4 mouse cellular contexts compared by ENCODE assay signal in the genomic region with DNA sequence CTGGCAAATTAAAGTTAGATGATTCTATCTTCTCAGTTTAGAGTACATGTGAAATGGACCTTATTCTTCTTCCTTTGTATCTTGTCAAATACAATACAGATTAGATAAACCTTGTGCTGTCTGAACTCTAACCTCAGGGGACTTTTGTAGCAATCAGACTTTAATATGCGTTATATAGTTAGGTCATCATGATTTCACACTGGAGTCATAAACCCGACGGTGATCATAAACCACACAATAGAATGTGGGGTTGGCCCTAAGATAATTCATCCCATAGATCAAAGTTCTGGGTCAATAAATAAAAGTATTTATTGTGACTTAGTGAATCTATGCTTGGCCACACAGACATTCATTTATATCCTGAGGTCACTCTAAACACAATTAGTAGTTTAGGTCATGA.
DNase-seq lines count a peak whose midpoint lies in the region; ATAC-seq and TF ChIP-seq lines count a peak whose summit lies in the region.
"Not testable (repeated sequence)": the region's sequence is repeated elsewhere in the genome, so short reads cannot be mapped to it uniquely, and the experiment has no call there.

No protein-coding gene starts in this region.

- 0 out of 2 replicates have a peak, but pooled peaks have one; percentile 27 for ATAC-seq in intestine, embryonic 14.5 days (replicated peaks; ENCODE audit: low FRiP score, low TSS enrichment, low read depth)
- peak; percentile 88 for ATAC-seq in intestine, embryonic 15.5 days
- peak; percentile 94 for ATAC-seq in intestine, embryonic 16.5 days
- ATAC-seq in intestine, postnatal 0 days, result peak; percentile 84

- H3K36me3 ChIP-seq in intestine, embryonic 14.5 days (ENCODE audit: control insufficient read depth, insufficient read depth, low read length); intestine, embryonic 15.5 days; intestine, embryonic 16.5 days (ENCODE audit: control insufficient read depth, insufficient read depth, low read length); intestine, postnatal 0 days (ENCODE audit: control insufficient read depth, insufficient read depth): not testable (repeated sequence)

- H3K4me3 ChIP-seq in intestine, embryonic 14.5 days (ENCODE audit: low read depth, low read length); intestine, embryonic 15.5 days (replicated peaks); intestine, embryonic 16.5 days (ENCODE audit: low read length); intestine, postnatal 0 days (ENCODE audit: low read depth, low read length): not testable (repeated sequence)

- not testable (repeated sequence) for H3K27ac ChIP-seq in intestine, embryonic 14.5 days (ENCODE audit: low read depth); intestine, embryonic 15.5 days; intestine, embryonic 16.5 days (ENCODE audit: low read length); intestine, postnatal 0 days (ENCODE audit: low read depth, low read length)

- H3K27me3 ChIP-seq in intestine, embryonic 14.5 days (replicated peaks; ENCODE audit: control insufficient read depth, insufficient read depth, low read length); intestine, embryonic 15.5 days (replicated peaks); intestine, embryonic 16.5 days (replicated peaks; ENCODE audit: control insufficient read depth, insufficient read depth, low read length); intestine, postnatal 0 days (replicated peaks; ENCODE audit: control insufficient read depth, insufficient read depth, low read length): not testable (repeated sequence)

- no CpG with 5 or more reads among the region's 3 CpGs for WGBS in intestine, embryonic 14.5 days
- WGBS in intestine, embryonic 15.5 days, result no CpG with 5 or more reads among the region's 3 CpGs
- WGBS in intestine, embryonic 16.5 days, result no CpG with 5 or more reads among the region's 3 CpGs
- no CpG with 5 or more reads among the region's 3 CpGs for WGBS in intestine, postnatal 0 days

- H3K4me2 ChIP-seq in intestine, embryonic 14.5 days (ENCODE audit: low read length); intestine, embryonic 15.5 days (replicated peaks); intestine, embryonic 16.5 days (ENCODE audit: low read depth, low read length); intestine, postnatal 0 days (replicated peaks; ENCODE audit: low read depth): not testable (repeated sequence)

- not testable (repeated sequence) for TF ChIP-seq CTCF in intestine, postnatal 0 days (IDR thresholded peaks at IDR 0.05; ENCODE audit: low read depth)

- not testable (repeated sequence) for H3K9me3 ChIP-seq in intestine, embryonic 14.5 days (ENCODE audit: control insufficient read depth, low read length); intestine, embryonic 15.5 days; intestine, embryonic 16.5 days (ENCODE audit: control insufficient read depth, low read length); intestine, postnatal 0 days (ENCODE audit: control insufficient read depth)

- H3K4me1 ChIP-seq in intestine, embryonic 14.5 days (replicated peaks; ENCODE audit: control insufficient read depth, insufficient read depth, low read length); intestine, embryonic 15.5 days (replicated peaks); intestine, embryonic 16.5 days (ENCODE audit: control insufficient read depth, insufficient read depth, low read length); intestine, postnatal 0 days (replicated peaks; ENCODE audit: control insufficient read depth, insufficient read depth, low read length): not testable (repeated sequence)

- H3K9ac ChIP-seq in intestine, embryonic 14.5 days (ENCODE audit: low read length); intestine, embryonic 15.5 days; intestine, embryonic 16.5 days (ENCODE audit: low read depth, low read length); intestine, postnatal 0 days (ENCODE audit: low read depth, low read length): not testable (repeated sequence)

- not testable (repeated sequence) for DNase-seq in intestine, embryonic 14.5 days (ENCODE audit: low spot score)

Comparison
In these comparisons a context has a peak if more than half of its experiments do, and no peak if none do; other contexts are left out.
1. ATAC-seq: peak in every context shown above with its lines; median percentile 94 in intestine, embryonic 16.5 days; 88 in intestine, embryonic 15.5 days; 84 in intestine, postnatal 0 days; 27 in intestine, embryonic 14.5 days.